In genomic region chr10:98880711-98881110, GRCm38 (mm10) we compare ENCODE assay signal across 11 mouse cellular contexts. TPM values are rescaled to one million over a fixed set of nuclear protein-coding genes. Genes with fewer than 3 reads are reported as not detected.
A peak's percentile ranks its signal among the peaks of the same experiment; 100 is the strongest.
DNase-seq lines count a peak whose midpoint lies in the region; ATAC-seq and TF ChIP-seq lines count a peak whose summit lies in the region.
"Had no signal": no experiment of that assay in that cellular context is flagged by ENCODE, and none has a peak within 500 bp of the region (broad histone marks: within the 10 kb centered on the region; RNA-seq: fewer than 3 reads in every experiment).

No protein-coding gene starts in this region.

- no peaks in the 10 kb centered on the region for H3K4me1 ChIP-seq in heart, adult 2 months (ENCODE audit: control insufficient read depth, insufficient read depth, low read length)
- H3K4me1 ChIP-seq in liver, embryonic 14.5 days (replicated peaks; ENCODE audit: control insufficient read depth in 2 of 2, insufficient read depth in 2 of 2, low read length in 1 of 2) = peaks cover 19 to 31% of the 10 kb centered on the region in 2 experiments
- H3K4me1 ChIP-seq: intestine, embryonic 15.5 days had no signal

- no peak for TF ChIP-seq CTCF in heart, adult 2 months (IDR thresholded peaks at IDR 0.05)
- TF ChIP-seq CTCF in liver, embryonic 14.5 days (IDR thresholded peaks at IDR 0.05; ENCODE audit: low read depth) = no peak

- no peaks in the 10 kb centered on the region for H3K36me3 ChIP-seq in heart, adult 2 months (ENCODE audit: control insufficient read depth, insufficient read depth, low read length)
- no peaks in the 10 kb centered on the region for H3K36me3 ChIP-seq in liver, embryonic 14.5 days (replicated peaks; ENCODE audit: control insufficient read depth, insufficient read depth, low read depth)
- H3K36me3 ChIP-seq: intestine, embryonic 15.5 days had no signal

- DNase-seq in heart, adult 2 months = peak in 1 of 2 experiments; percentile 37
- no peak for DNase-seq in heart, postnatal 10 days
- peak; percentile 15 for DNase-seq in thymus, postnatal 0 days (ENCODE audit: low spot score)
- DNase-seq in thymus, postnatal 36 days = no peak
- no peak for DNase-seq in liver, embryonic 14.5 days (ENCODE audit: low read depth in 3 of 3, low spot score in 3 of 3)
- DNase-seq in spleen, postnatal 36 days (ENCODE audit: low spot score in 2 of 2) = peak; percentile 69 to 71
- no peak for DNase-seq in adipocyte (ENCODE audit: low spot score)
- no peak for DNase-seq in layer of hippocampus, postnatal 14 days (ENCODE audit: low spot score in 2 of 2)
- DNase-seq: cerebellum, postnatal 25 days; right cerebral cortex, postnatal 14 days had no signal

- H3K27ac ChIP-seq in heart, adult 2 months = peak overlapping the region; percentile 26; the same call in 1 of the 2 replicates
- no peak overlapping the region for H3K27ac ChIP-seq in liver, embryonic 14.5 days
- H3K27ac ChIP-seq: intestine, embryonic 15.5 days had no signal

- no peaks in the 10 kb centered on the region for H3K27me3 ChIP-seq in heart, adult 2 months (ENCODE audit: control insufficient read depth, insufficient read depth, low read length)
- no peaks in the 10 kb centered on the region for H3K27me3 ChIP-seq in liver, embryonic 14.5 days (ENCODE audit: control insufficient read depth, insufficient read depth, low read length)
- H3K27me3 ChIP-seq: intestine, embryonic 15.5 days had no signal

- TF ChIP-seq POLR2A in heart, adult 2 months (IDR thresholded peaks at IDR 0.05; ENCODE audit: insufficient read depth, low read depth, low read length) = no peak

- H3K79me2 ChIP-seq in heart, adult 2 months (replicated peaks; ENCODE audit: control insufficient read depth, insufficient read depth, low read length) = no peaks in the 10 kb centered on the region

- ATAC-seq in liver, embryonic 14.5 days (ENCODE audit: insufficient read depth) = no peak

- 30% methylated on average over 2 of the region's 2 CpGs for WGBS in heart, adult 2 months
- 24% methylated on average over 2 of the region's 2 CpGs for WGBS in liver, embryonic 14.5 days (ENCODE audit: insufficient replicate concordance)

- no peak overlapping the region for H3K9ac ChIP-seq in heart, adult 2 months (ENCODE audit: low read depth, low read length)
- H3K9ac ChIP-seq in liver, embryonic 14.5 days (replicated peaks) = no peak overlapping the region
- H3K9ac ChIP-seq: intestine, embryonic 15.5 days had no signal

- TF ChIP-seq EP300 in heart, adult 2 months (IDR thresholded peaks at IDR 0.05; ENCODE audit: insufficient read depth, low read depth, low read length) = no peak
- no peak for TF ChIP-seq EP300 in liver, embryonic 14.5 days (IDR thresholded peaks at IDR 0.05; ENCODE audit: low read depth)

- H3K4me3 ChIP-seq in heart, adult 2 months = no peak overlapping the region
- no peak overlapping the region for H3K4me3 ChIP-seq in liver, embryonic 14.5 days (ENCODE audit: insufficient read depth in 1 of 2, low read depth in 2 of 2, low read length in 2 of 2)
- H3K4me3 ChIP-seq: intestine, embryonic 15.5 days had no signal

- H3K9me3 ChIP-seq in liver, embryonic 14.5 days (ENCODE audit: control insufficient read depth, low read length) = no peaks in the 10 kb centered on the region
- H3K9me3 ChIP-seq: intestine, embryonic 15.5 days had no signal

- H3K4me2 ChIP-seq in liver, embryonic 14.5 days (ENCODE audit: low read depth) = peak overlapping the region; percentile 53; the same call in 1 of the 2 replicates
- H3K4me2 ChIP-seq: intestine, embryonic 15.5 days had no signal

- intact Hi-C loops in heart, adult 2 months (cut with DNase I) = no loop called here
- intact Hi-C loops in heart, postnatal 10 days (cut with DNase I) = no loop called here

RNA-seq across cellular contexts. Expression of gene Atp2b1, which starts 33.5 kb away (rescaled TPM):
- 10 to 100 TPM; 64.6 to 74.4 TPM for total RNA-seq in heart, adult 2 months (2021)
- 15.1 and 28.2 TPM in 2 replicates for polyA plus RNA-seq in heart, adult 2 months (2012; rRNA removed)
- total RNA-seq in heart, postnatal 10 days (2021) = 10 to 100 TPM; 73.3 to 76.6 TPM
- polyA plus RNA-seq in thymus, postnatal 0 days (2015; fragmentation: Nextera tagmentation; extraction: Ambion mirVana) = 65.8 and 79.8 TPM in 2 replicates
- 5.2 and 7.4 TPM in 2 replicates for polyA plus RNA-seq in liver, embryonic 14.5 days (2012; rRNA removed)
- polyA plus RNA-seq in liver, embryonic 14.5 days (2014; fragmentation: Nextera tagmentation; extraction: Ambion mirVana) = 27.6 and 29.0 TPM in 2 replicates
- 1,000 to 10,000 TPM in 1 of 2 experiments, 100 to 1,000 TPM in 1; 996 to 1,053 TPM for total RNA-seq in layer of hippocampus, postnatal 14 days (2021)

Comparison
In these comparisons a context has a peak if more than half of its experiments do, and no peak if none do; other contexts are left out.
1. DNase-seq: peak in thymus, postnatal 0 days (single experiment) and spleen, postnatal 36 days (2 of 2); none in heart, postnatal 10 days (0 of 2), thymus, postnatal 36 days (0 of 2), liver, embryonic 14.5 days (0 of 3), adipocyte (single experiment) and layer of hippocampus, postnatal 14 days (0 of 2).
2. RNA of gene Atp2b1, which starts 33.5 kb away (total RNA-seq): 996 to 1,053 TPM in layer of hippocampus, postnatal 14 days; 73.3 to 76.6 TPM in heart, postnatal 10 days and 64.6 to 74.4 TPM in heart, adult 2 months; every median in the first group is over 10 times any median in the second.